Mouse (Mus musculus) midbrain, embryonic 12.5 days (tissue): ENCODE results near the gene Adcy5. TPM values are rescaled to one million over a fixed set of nuclear protein-coding genes. Genes with fewer than 3 reads are reported as not detected.
A peak's percentile ranks its signal among the peaks of the same experiment; 100 is the strongest.

Experiments used
- ATAC-seq: fragments of 200-750 bp; cut with Nextera tagmentation; 2 replicates; pipeline ENCODE4 v1.8.0; 2017; ENCODE audit warnings: low read depth, moderate TSS enrichment, moderate library complexity; ENCODE audit not compliant: low FRiP score
- H3K27ac ChIP-seq: fragments of 300-500 bp; sonication (generic); replicated peaks from 2 replicates; pipeline ENCODE4 v1.5.1; 2016; ENCODE audit warnings: mild to moderate bottlenecking
- H3K27me3 ChIP-seq: fragments of 300-500 bp; sonication (generic); 2 replicates; pipeline ENCODE4 v1.6.1; 2016; ENCODE audit warnings: mild to moderate bottlenecking
- H3K36me3 ChIP-seq: fragments of 300-500 bp; sonication (generic); 2 replicates; pipeline ENCODE4 v1.6.1; 2016
- H3K4me1 ChIP-seq: fragments of 300-500 bp; sonication (generic); 2 replicates; pipeline ENCODE4 v1.6.1; 2016
- H3K4me2 ChIP-seq: fragments of 300-500 bp; sonication (generic); replicated peaks from 2 replicates; pipeline ENCODE4 v1.6.1; 2016; ENCODE audit warnings: mild to moderate bottlenecking, moderate library complexity
- H3K4me3 ChIP-seq: fragments of 300-500 bp; sonication (generic); 2 replicates; pipeline ENCODE4 v1.5.1; 2016; ENCODE audit warnings: mild to moderate bottlenecking
- H3K9ac ChIP-seq: fragments of 300-500 bp; sonication (generic); replicated peaks from 2 replicates; pipeline ENCODE4 v1.6.1; 2016; ENCODE audit warnings: mild to moderate bottlenecking, moderate library complexity
- H3K9me3 ChIP-seq: fragments of 300-500 bp; sonication (generic); 2 replicates; pipeline ENCODE4 v1.6.1; 2016; ENCODE audit warnings: mild to moderate bottlenecking
- WGBS: fragments of 180-500 bp; shearing (Covaris S2); methylation state at CpG from one replicate; pipeline ENCODE4 v1.1.7; 2016; 5-methylcytosine and 5-hydroxymethylcytosine counted together
- polyA plus RNA-seq: library from polyadenylated mRNA; unstranded; fragments of >200 nt; fragmentation: Nextera tagmentation; extraction: Ambion mirVana; gene quantifications from 2 replicates; pipeline ENCODE4 v1.2.1, GENCODE M21; 2016

The Adcy5 gene
- polyA plus RNA-seq, 1 experiment from 2014 or later, result 3.6 TPM

DNA sequence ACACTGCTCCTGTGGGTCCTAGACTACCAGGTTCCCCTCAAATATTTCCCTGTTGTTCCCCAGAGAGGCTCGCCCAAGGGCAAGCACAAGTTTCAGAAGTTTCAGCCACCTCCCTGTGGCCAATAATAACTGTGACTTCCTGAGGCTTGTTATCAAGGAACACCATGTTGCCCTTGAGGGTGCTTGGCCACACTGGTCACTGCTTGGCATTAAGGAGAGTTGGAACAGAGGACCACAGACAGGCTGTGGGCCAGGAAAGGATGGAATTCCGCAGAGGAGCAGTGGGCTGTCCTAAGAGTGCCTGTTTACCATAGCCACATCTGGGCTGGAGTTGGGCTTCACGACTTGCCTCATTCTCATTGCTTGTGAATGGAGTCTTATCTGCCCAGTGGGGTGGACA, 24.5 kb upstream of the Adcy5 start:
- Histone ChIP-seq H3K9ac (no peak overlapping the region), H3K9me3 (no peaks in the 10 kb centered on the region), H3K27ac (no peak overlapping the region), H3K4me1 (no peaks in the 10 kb centered on the region), H3K4me2 (no peak overlapping the region), H3K4me3 (no peak overlapping the region), H3K36me3 (no peaks in the 10 kb centered on the region), H3K27me3 (no peaks in the 10 kb centered on the region)
- ATAC-seq, result no peak
- 84% methylated on average over 3 of the region's 3 CpGs for WGBS

DNA sequence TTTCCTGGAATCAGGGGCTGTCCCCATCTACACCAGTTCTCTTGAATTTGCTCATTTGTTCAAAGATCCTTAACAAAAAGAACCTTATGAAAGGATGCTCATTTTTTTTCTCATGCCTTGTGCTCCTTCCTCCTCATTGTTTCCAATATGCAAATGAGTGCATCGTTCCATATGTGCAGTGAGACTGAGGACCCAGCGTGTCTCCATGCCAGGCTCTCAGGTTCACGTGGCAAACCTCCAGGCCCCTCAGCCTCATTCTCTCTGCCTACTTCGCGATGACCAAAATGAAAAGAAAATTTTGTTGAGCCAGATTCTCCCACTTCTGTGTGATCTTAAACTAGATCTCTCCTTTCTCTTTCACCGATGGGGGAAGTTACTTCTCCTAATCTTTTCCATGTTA, 15.3 kb upstream of the Adcy5 start:
- 56% methylated on average over 6 of the region's 6 CpGs for WGBS

DNA sequence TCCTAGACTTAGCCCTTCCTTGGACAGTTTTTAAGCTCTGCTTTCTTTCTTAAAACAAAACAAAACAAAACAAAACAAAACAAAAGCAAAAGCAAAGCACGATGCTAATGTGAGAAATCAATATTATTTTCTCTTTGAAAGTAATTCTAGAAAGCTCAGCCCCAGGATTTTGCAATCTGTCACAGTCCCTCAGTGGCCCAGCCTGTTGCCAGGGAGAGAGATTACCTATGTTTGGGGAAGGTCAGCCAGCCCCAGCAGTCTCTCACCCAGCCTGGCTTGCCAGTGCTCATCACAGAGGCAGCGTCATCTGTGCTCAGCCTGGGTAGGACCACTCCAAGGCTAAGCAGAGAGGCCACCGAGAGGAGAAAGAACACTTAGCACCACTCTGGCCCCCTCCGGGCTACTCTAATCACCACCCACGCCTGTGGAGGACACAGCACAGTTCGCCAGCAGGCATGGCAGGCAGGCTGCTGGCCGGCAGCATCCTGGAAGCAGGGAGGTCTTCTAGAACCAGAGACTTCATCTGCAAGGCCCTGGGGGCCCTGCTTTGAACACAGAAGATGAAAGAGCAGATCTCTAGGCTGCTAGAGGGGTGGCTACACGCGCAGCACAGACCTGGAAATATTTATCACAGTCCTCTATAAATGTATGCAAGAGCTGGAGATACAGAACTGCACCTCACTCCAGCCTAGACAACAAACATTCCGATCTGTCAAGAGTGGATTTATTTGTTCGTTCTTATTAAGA, 14.6 kb upstream of the Adcy5 start:
- WGBS, result 11% methylated on average over 11 of the region's 11 CpGs
- Histone ChIP-seq H3K9me3 (no peaks in the 10 kb centered on the region), H3K4me3 (no peak overlapping the region; the same call in 1 of the 2 replicates), H3K4me2 (peak overlapping the region; percentile 42), H3K9ac (0 out of 2 replicates have a peak overlapping the region, but pooled peaks have one; percentile 2), H3K4me1 (peaks cover 18% of the 10 kb centered on the region), H3K27me3 (peaks cover 9% of the 10 kb centered on the region; the same call in 1 of the 2 replicates), H3K27ac (peak overlapping the region; percentile 73), H3K36me3 (no peaks in the 10 kb centered on the region)
- peak; percentile 88 for ATAC-seq

More for the DNA sequence above, 15.3 kb upstream of the Adcy5 start:
- H3K36me3 ChIP-seq, result no peaks in the 10 kb centered on the region
- H3K9ac ChIP-seq, result no peak overlapping the region
- no peak overlapping the region for H3K27ac ChIP-seq
- no peak overlapping the region for H3K4me2 ChIP-seq
- ATAC-seq, result no peak
- H3K9me3 ChIP-seq, result no peaks in the 10 kb centered on the region
- H3K27me3 ChIP-seq, result peaks cover 9% of the 10 kb centered on the region; the same call in 1 of the 2 replicates
- H3K4me3 ChIP-seq, result no peak overlapping the region
- peaks cover 18% of the 10 kb centered on the region for H3K4me1 ChIP-seq

GRCm38 (mm10) chr16:35140620-35140975, 14.1 kb upstream of the Adcy5 start:
- Histone ChIP-seq H3K36me3 (no peaks in the 10 kb centered on the region), H3K9me3 (no peaks in the 10 kb centered on the region), H3K27me3 (peaks cover 9% of the 10 kb centered on the region; the same call in 1 of the 2 replicates), H3K27ac (peak overlapping the region; percentile 73), H3K9ac (no peak overlapping the region), H3K4me2 (peak overlapping the region; percentile 42), H3K4me3 (no peak overlapping the region; the same call in 1 of the 2 replicates), H3K4me1 (peaks cover 18% of the 10 kb centered on the region)
- peak; percentile 58 for ATAC-seq
- WGBS, result 22% methylated on average over 9 of the region's 9 CpGs

DNA sequence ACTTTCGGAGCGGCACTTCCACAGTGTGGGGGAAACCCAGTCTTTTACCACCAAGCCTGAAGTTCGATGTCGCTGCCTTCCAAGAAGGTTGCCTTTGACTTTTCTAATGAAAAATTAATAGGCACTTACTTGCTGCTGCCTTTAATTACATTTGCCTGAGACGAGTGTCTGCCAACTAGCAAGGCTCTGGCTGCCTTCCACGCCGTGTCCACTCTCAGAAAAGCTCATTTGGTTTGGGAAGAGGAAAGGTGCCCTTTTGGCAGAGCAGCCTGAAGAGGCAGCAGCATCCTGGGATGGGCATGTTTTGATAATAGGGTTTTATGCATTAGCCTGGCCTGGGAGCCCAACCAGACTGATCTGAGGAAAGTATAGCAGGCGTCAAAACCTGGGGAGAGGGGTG, 12.8 kb upstream of the Adcy5 start:
- H3K9me3 ChIP-seq, result no peaks in the 10 kb centered on the region
- no peak overlapping the region for H3K4me3 ChIP-seq
- peaks cover 18% of the 10 kb centered on the region for H3K4me1 ChIP-seq
- ATAC-seq, result no peak
- H3K27ac ChIP-seq, result no peak overlapping the region
- H3K36me3 ChIP-seq, result no peaks in the 10 kb centered on the region
- H3K4me2 ChIP-seq, result no peak overlapping the region
- WGBS, result 80% methylated on average over 8 of the region's 8 CpGs
- no peak overlapping the region for H3K9ac ChIP-seq
- H3K27me3 ChIP-seq, result peaks cover 9% of the 10 kb centered on the region; the same call in 1 of the 2 replicates

- Histone ChIP-seq H3K36me3 (no peaks in the 10 kb centered on the region), H3K4me1 (no peaks in the 10 kb centered on the region)
- WGBS, result 21% methylated on average over 4 of the region's 4 CpGs
Observed at GRCm38 (mm10) chr16:35146153-35146552, 8.5 kb upstream of the Adcy5 start.

DNA sequence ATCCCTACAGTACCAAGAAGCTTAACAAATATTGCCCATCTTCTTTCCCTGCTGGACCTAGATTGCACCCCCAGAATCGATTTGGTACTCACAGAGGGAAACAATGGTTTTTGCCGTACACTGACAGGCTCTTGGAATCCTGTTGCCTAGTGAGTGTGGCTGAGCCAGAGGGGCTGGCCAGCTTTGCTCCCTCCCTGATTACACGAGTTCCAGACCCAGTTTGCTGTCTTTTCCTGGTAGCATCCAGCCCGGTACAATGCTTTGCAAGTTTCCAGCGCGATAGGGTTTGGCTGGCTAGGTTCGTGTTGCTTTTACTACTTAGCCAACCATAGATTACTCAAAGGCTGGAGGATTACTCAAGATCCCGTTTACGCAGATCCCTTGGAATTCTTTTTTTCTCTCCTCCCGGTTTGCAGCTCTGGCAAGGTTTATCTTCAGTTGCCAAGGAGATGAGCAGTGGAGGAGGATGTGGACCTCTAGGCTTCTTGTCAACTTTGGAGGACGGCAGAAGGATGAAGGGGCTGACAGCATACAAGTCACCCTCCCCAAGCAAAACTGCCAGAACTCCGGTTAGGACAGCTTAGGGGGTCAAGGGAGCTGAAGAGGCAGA, 1.4 kb upstream of the Adcy5 start:
- Histone ChIP-seq H3K9ac (no peak overlapping the region), H3K27ac (no peak overlapping the region), H3K4me3 (no peak overlapping the region), H3K27me3 (peaks cover 69% of the 10 kb centered on the region), H3K4me1 (peaks cover 22% of the 10 kb centered on the region), H3K4me2 (peak overlapping the region; percentile 94; the same call in 1 of the 2 replicates), H3K9me3 (no peaks in the 10 kb centered on the region), H3K36me3 (no peaks in the 10 kb centered on the region)
- WGBS, result 2% methylated on average over 12 of the region's 12 CpGs
- no peak for ATAC-seq

More at GRCm38 (mm10) chr16:35146153-35146552, 8.5 kb upstream of the Adcy5 start:
- H3K27ac ChIP-seq, result no peak overlapping the region
- ATAC-seq, result no peak
- H3K4me3 ChIP-seq, result no peak overlapping the region
- no peak overlapping the region for H3K4me2 ChIP-seq
- H3K27me3 ChIP-seq, result peaks cover 22% of the 10 kb centered on the region
- no peak overlapping the region for H3K9ac ChIP-seq
- H3K9me3 ChIP-seq, result no peaks in the 10 kb centered on the region

- Histone ChIP-seq H3K27ac (peak overlapping the region; percentile 86), H3K27me3 (peaks cover 72% of the 10 kb centered on the region), H3K4me1 (peaks cover 27% of the 10 kb centered on the region), H3K4me3 (peak overlapping the region; percentile 76), H3K9ac (peak overlapping the region; percentile 86), H3K9me3 (no peaks in the 10 kb centered on the region), H3K4me2 (peak overlapping the region; percentile 94), H3K36me3 (no peaks in the 10 kb centered on the region)
- ATAC-seq, result peak; percentile 76
- under 1% methylated on average over 29 of the region's 29 CpGs for WGBS
Observed at GRCm38 (mm10) chr16:35154245-35154640, 434 bp upstream of the Adcy5 start.

GRCm38 (mm10) chr16:35155391-35156305, 971 bp downstream of the Adcy5 start:
- Histone ChIP-seq H3K4me2 (peak overlapping the region; percentile 94), H3K27ac (peak overlapping the region; percentile 86), H3K4me3 (peak overlapping the region; percentile 76), H3K9me3 (no peaks in the 10 kb centered on the region), H3K9ac (peak overlapping the region; percentile 86), H3K36me3 (no peaks in the 10 kb centered on the region), H3K27me3 (peaks cover 66% of the 10 kb centered on the region), H3K4me1 (peaks cover 41% of the 10 kb centered on the region)
- peak; percentile 41 for ATAC-seq
- WGBS, result under 1% methylated on average over 79 of the region's 87 CpGs

DNA sequence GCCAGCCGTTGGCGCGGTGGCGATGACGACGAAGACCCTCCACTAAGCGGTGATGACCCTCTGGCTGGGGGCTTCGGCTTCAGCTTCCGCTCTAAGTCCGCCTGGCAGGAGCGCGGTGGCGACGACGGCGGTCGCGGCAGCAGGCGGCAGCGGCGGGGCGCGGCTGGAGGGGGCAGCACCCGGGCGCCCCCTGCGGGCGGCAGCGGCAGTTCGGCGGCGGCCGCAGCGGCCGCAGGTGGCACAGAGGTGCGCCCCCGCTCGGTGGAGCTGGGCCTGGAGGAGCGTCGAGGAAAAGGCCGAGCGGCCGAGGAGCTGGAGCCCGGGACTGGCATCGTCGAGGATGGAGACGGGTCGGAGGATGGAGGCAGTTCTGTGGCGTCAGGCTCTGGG, 1.6 kb downstream of the Adcy5 start:
- Histone ChIP-seq H3K4me1 (peaks cover 46% of the 10 kb centered on the region), H3K9me3 (no peaks in the 10 kb centered on the region), H3K36me3 (no peaks in the 10 kb centered on the region), H3K4me3 (peak overlapping the region; percentile 76), H3K27ac (no peak overlapping the region), H3K9ac (peak overlapping the region; percentile 86), H3K27me3 (peaks cover 60% of the 10 kb centered on the region), H3K4me2 (peak overlapping the region; percentile 94)
- 4% methylated on average over 48 of the region's 48 CpGs for WGBS
- ATAC-seq, result no peak

DNA sequence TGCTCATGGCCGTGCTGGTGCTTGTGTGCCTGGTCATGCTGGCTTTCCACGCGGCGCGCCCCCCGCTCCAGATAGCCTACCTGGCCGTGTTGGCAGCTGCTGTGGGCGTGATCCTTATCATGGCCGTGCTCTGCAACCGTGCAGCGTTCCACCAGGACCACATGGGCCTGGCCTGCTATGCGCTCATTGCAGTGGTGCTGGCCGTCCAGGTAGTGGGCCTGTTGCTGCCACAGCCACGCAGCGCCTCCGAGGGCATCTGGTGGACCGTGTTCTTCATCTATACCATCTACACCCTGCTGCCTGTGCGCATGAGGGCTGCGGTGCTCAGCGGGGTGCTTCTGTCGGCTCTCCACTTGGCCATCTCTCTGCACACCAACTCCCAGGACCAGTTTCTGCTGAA, 2.2 kb downstream of the Adcy5 start:
- H3K27ac ChIP-seq, result no peak overlapping the region
- H3K9me3 ChIP-seq, result no peaks in the 10 kb centered on the region
- H3K36me3 ChIP-seq, result no peaks in the 10 kb centered on the region
- no peak overlapping the region for H3K9ac ChIP-seq
- whole genome bisulfite sequencing, result 81% methylated on average over 21 of the region's 21 CpGs
- H3K27me3 ChIP-seq, result peaks cover 55% of the 10 kb centered on the region
- peak overlapping the region; percentile 76 for H3K4me3 ChIP-seq
- H3K4me1 ChIP-seq, result peaks cover 46% of the 10 kb centered on the region
- no peak for ATAC-seq
- H3K4me2 ChIP-seq, result peak overlapping the region; percentile 94
